In genomic region chr17:46710959-46711597, GRCm38 (mm10) we compare ENCODE assay signal across 8 mouse cellular contexts. TPM values are rescaled to one million over a fixed set of nuclear protein-coding genes. Genes with fewer than 3 reads are reported as not detected.
DNase-seq lines count a peak whose midpoint lies in the region; ATAC-seq and TF ChIP-seq lines count a peak whose summit lies in the region.

Pex6 (plus strand) TSS chr17:46711463.

- DNase-seq in c-Kit-negative CD71-positive TER-119-positive erythroid progenitor cells, embryonic 14.5 days (ENCODE audit: low read depth, low spot score), result peak; percentile 79
- DNase-seq in forebrain, embryonic 10.5 days (ENCODE audit: extremely low spot score, low spot score), result peak; percentile 94
- DNase-seq in kidney, postnatal 25 days, result peak; percentile 97
- peak; percentile 79 to 84 (median 83) for DNase-seq in liver, embryonic 14.5 days (ENCODE audit: low read depth in 3 of 3, low spot score in 3 of 3)
- peak; percentile 93 for DNase-seq in neural tube, embryonic 11.5 days (ENCODE audit: low spot score)
- DNase-seq in stomach, postnatal 0 days (ENCODE audit: low spot score), result peak; percentile 94

- 7% methylated on average over 36 of the region's 36 CpGs for whole genome bisulfite sequencing in forebrain, embryonic 10.5 days
- 7% methylated on average over 36 of the region's 36 CpGs for WGBS in heart, embryonic 15.5 days
- 8% methylated on average over 36 of the region's 36 CpGs for WGBS in liver, embryonic 14.5 days (ENCODE audit: insufficient replicate concordance)
- WGBS in neural tube, embryonic 11.5 days, result 8% methylated on average over 36 of the region's 36 CpGs
- WGBS in stomach, postnatal 0 days, result 6% methylated on average over 34 of the region's 36 CpGs

- H3K4me2 ChIP-seq in heart, embryonic 15.5 days, result peak within 1 kb of the TSS; percentile 90
- H3K4me2 ChIP-seq in liver, embryonic 14.5 days (ENCODE audit: low read depth), result peak within 1 kb of the TSS; percentile 92
- H3K4me2 ChIP-seq in neural tube, embryonic 11.5 days (ENCODE audit: low read depth), result peak within 1 kb of the TSS; percentile 99
- H3K4me2 ChIP-seq in stomach, postnatal 0 days (replicated peaks; ENCODE audit: low read depth), result peak within 1 kb of the TSS; percentile 97

- TF ChIP-seq CTCF in liver, embryonic 14.5 days (IDR thresholded peaks at IDR 0.05; ENCODE audit: low read depth), result peak; percentile 13; the same call in 1 of the 2 replicates
- peak; percentile 25; the same call in 1 of the 2 replicates for TF ChIP-seq CTCF in stomach, postnatal 0 days (IDR thresholded peaks at IDR 0.05; ENCODE audit: low read depth)

- peak; percentile 97 for ATAC-seq in CD4-positive, CD25-positive, alpha-beta regulatory T cell, adult 4 months
- peak; percentile 90 for ATAC-seq in heart, embryonic 15.5 days (replicated peaks; ENCODE audit: insufficient number of reproducible peaks, insufficient read depth, low FRiP score, low read depth)
- peak; percentile 84 for ATAC-seq in liver, embryonic 14.5 days (ENCODE audit: insufficient read depth)
- ATAC-seq in neural tube, embryonic 11.5 days (ENCODE audit: insufficient read depth, low FRiP score, low TSS enrichment), result peak; percentile 87
- peak; percentile 88 for ATAC-seq in stomach, postnatal 0 days (ENCODE audit: low FRiP score, low TSS enrichment)

- peaks cover 32% of the 10 kb centered on the region for H3K36me3 ChIP-seq in forebrain, embryonic 10.5 days (replicated peaks)
- H3K36me3 ChIP-seq in heart, embryonic 15.5 days, result peaks cover 24% of the 10 kb centered on the region
- peaks cover 12% of the 10 kb centered on the region for H3K36me3 ChIP-seq in liver, embryonic 14.5 days (replicated peaks; ENCODE audit: control insufficient read depth, insufficient read depth, low read depth)
- H3K36me3 ChIP-seq in neural tube, embryonic 11.5 days (ENCODE audit: control insufficient read depth, insufficient read depth, low read length), result peaks cover 4% of the 10 kb centered on the region; the same call in 1 of the 2 replicates
- H3K36me3 ChIP-seq in stomach, postnatal 0 days (ENCODE audit: control insufficient read depth, insufficient read depth, low read length), result peaks cover 3% of the 10 kb centered on the region; the same call in 1 of the 2 replicates

- H3K4me3 ChIP-seq in forebrain, embryonic 10.5 days, result peak within 1 kb of the TSS; percentile 97
- H3K4me3 ChIP-seq in heart, embryonic 15.5 days, result peak within 1 kb of the TSS; percentile 98
- H3K4me3 ChIP-seq in liver, embryonic 14.5 days (ENCODE audit: insufficient read depth in 1 of 2, low read depth in 2 of 2, low read length in 2 of 2), result peak within 1 kb of the TSS; percentile 78 to 97
- H3K4me3 ChIP-seq in neural tube, embryonic 11.5 days (ENCODE audit: low read depth, low read length), result peak within 1 kb of the TSS; percentile 98
- peak within 1 kb of the TSS; percentile 93 for H3K4me3 ChIP-seq in stomach, postnatal 0 days (ENCODE audit: low read depth, low read length)

- H3K4me1 ChIP-seq in forebrain, embryonic 10.5 days, result peaks cover 37% of the 10 kb centered on the region
- H3K4me1 ChIP-seq in heart, embryonic 15.5 days (replicated peaks), result peaks cover 16% of the 10 kb centered on the region
- peaks cover 3 to 9% of the 10 kb centered on the region in 2 experiments; a peak in 3 of 4 replicates for H3K4me1 ChIP-seq in liver, embryonic 14.5 days (replicated peaks; ENCODE audit: control insufficient read depth in 2 of 2, insufficient read depth in 2 of 2, low read length in 1 of 2)
- H3K4me1 ChIP-seq in neural tube, embryonic 11.5 days (ENCODE audit: control insufficient read depth, insufficient read depth, low read length), result peaks cover 9% of the 10 kb centered on the region
- H3K4me1 ChIP-seq in stomach, postnatal 0 days (replicated peaks; ENCODE audit: control insufficient read depth, insufficient read depth), result peaks cover 3% of the 10 kb centered on the region; the same call in 1 of the 2 replicates

- H3K27ac ChIP-seq in forebrain, embryonic 10.5 days, result peak within 1 kb of the TSS; percentile 87
- peak within 1 kb of the TSS; percentile 80 for H3K27ac ChIP-seq in heart, embryonic 15.5 days
- no peak within 1 kb of the TSS for H3K27ac ChIP-seq in liver, embryonic 14.5 days
- H3K27ac ChIP-seq in neural tube, embryonic 11.5 days (ENCODE audit: low read depth, low read length), result 0 out of 2 replicates have a peak within 1 kb of the TSS, but pooled peaks have one; percentile 62
- peak within 1 kb of the TSS; percentile 78 for H3K27ac ChIP-seq in stomach, postnatal 0 days (replicated peaks)

- H3K27me3 ChIP-seq in forebrain, embryonic 10.5 days (ENCODE audit: poor library complexity, severe bottlenecking), result no peaks in the 10 kb centered on the region
- H3K27me3 ChIP-seq in heart, embryonic 15.5 days, result no peaks in the 10 kb centered on the region
- no peaks in the 10 kb centered on the region for H3K27me3 ChIP-seq in liver, embryonic 14.5 days (ENCODE audit: control insufficient read depth, insufficient read depth, low read length)
- H3K27me3 ChIP-seq in neural tube, embryonic 11.5 days (ENCODE audit: control insufficient read depth, insufficient read depth, low read length), result no peaks in the 10 kb centered on the region
- H3K27me3 ChIP-seq in stomach, postnatal 0 days (ENCODE audit: control insufficient read depth, insufficient read depth, low read length), result no peaks in the 10 kb centered on the region

- no peaks in the 10 kb centered on the region for H3K9me3 ChIP-seq in forebrain, embryonic 10.5 days
- H3K9me3 ChIP-seq in heart, embryonic 15.5 days (replicated peaks), result no peaks in the 10 kb centered on the region
- H3K9me3 ChIP-seq in liver, embryonic 14.5 days (ENCODE audit: control insufficient read depth, low read length), result no peaks in the 10 kb centered on the region
- no peaks in the 10 kb centered on the region for H3K9me3 ChIP-seq in neural tube, embryonic 11.5 days (ENCODE audit: control insufficient read depth, low read length)
- H3K9me3 ChIP-seq in stomach, postnatal 0 days (ENCODE audit: control insufficient read depth, low read length), result no peaks in the 10 kb centered on the region

- peak within 1 kb of the TSS; percentile 78 for H3K9ac ChIP-seq in heart, embryonic 15.5 days
- H3K9ac ChIP-seq in liver, embryonic 14.5 days (replicated peaks), result peak within 1 kb of the TSS; percentile 71
- H3K9ac ChIP-seq in neural tube, embryonic 11.5 days (ENCODE audit: low read length), result peak within 1 kb of the TSS; percentile 90
- H3K9ac ChIP-seq in stomach, postnatal 0 days (ENCODE audit: low read length), result peak within 1 kb of the TSS; percentile 96

- no peak for TF ChIP-seq EP300 in liver, embryonic 14.5 days (IDR thresholded peaks at IDR 0.05; ENCODE audit: low read depth)
- no peak for TF ChIP-seq EP300 in stomach, postnatal 0 days (optimal IDR thresholded peaks at IDR 0.05)

RNA-seq across cellular contexts. Expression of gene Pex6, which starts in this region (rescaled TPM):
- polyA plus RNA-seq in CD4-positive, CD25-positive, alpha-beta regulatory T cell, adult 4 months (2017; shearing (Covaris generic)), result 1 to 10 TPM; 5.0 to 7.2 TPM
- 19.6 and 20.2 TPM in 2 replicates for polyA plus RNA-seq in forebrain, embryonic 10.5 days (2016; fragmentation: Nextera tagmentation; extraction: Ambion mirVana)
- polyA plus RNA-seq in heart, embryonic 15.5 days (2015; fragmentation: Nextera tagmentation; extraction: Ambion mirVana), result 10.5 and 19.0 TPM in 2 replicates
- 9.3 and 9.6 TPM in 2 replicates for polyA plus RNA-seq in liver, embryonic 14.5 days (2012; rRNA removed)
- polyA plus RNA-seq in liver, embryonic 14.5 days (2014; fragmentation: Nextera tagmentation; extraction: Ambion mirVana), result 5.3 and 7.1 TPM in 2 replicates
- 18.5 and 21.5 TPM in 2 replicates for polyA plus RNA-seq in neural tube, embryonic 11.5 days (2014; fragmentation: Nextera tagmentation; extraction: Ambion mirVana)
- 9.8 and 11.8 TPM in 2 replicates for polyA plus RNA-seq in stomach, postnatal 0 days (2015; fragmentation: Nextera tagmentation; extraction: Ambion mirVana)
